Mouse (Mus musculus): ENCODE measurements at regions not wholly inside any gene's neighbourhood (a gene's known extent, or its start where the extent isn't known, plus 50 kb on each side); places are given as distances from the start of the nearest gene placed in this dataset.

- dilution Hi-C loops (cut with MboI; ENCODE audit: extremely low pct_ligation_motif_present, extremely low pct_unique_long_range_greater_than_20kb, low sequenced_read_pairs): no loop called here
- Histone ChIP-seq H3K27me3 (replicated peaks) (peaks cover 87% of the 10 kb centered on the region), H3K4me2 (ENCODE audit: insufficient read depth, low read depth, poor library complexity, severe bottlenecking) (no peak overlapping the region), H3K4me3 (replicated peaks in 1 of 3; ENCODE audit: low read depth in 2 of 3, low read length in 2 of 3, poor library complexity in 1 of 3) (no peak overlapping the region), H3K27ac (ENCODE audit: insufficient read depth, low read depth) (no peak overlapping the region), H3K79me2 (replicated peaks; ENCODE audit: control insufficient read depth, extremely low read depth, insufficient read depth, poor library complexity, severe bottlenecking) (no peaks in the 10 kb centered on the region), H3K36me3 (replicated peaks in 1 of 2; ENCODE audit: control insufficient read depth in 1 of 2, insufficient read depth in 1 of 2, low read length in 1 of 2) (no peaks in the 10 kb centered on the region), H3K4me1 (ENCODE audit: control insufficient read depth in 1 of 2, insufficient read depth in 2 of 2) (peaks cover 3 to 11% of the 10 kb centered on the region in 2 experiments; a peak in 2 of 4 replicates), H3K9me3 (replicated peaks; ENCODE audit: low read length) (peaks cover 3% of the 10 kb centered on the region), H3K9ac (ENCODE audit: insufficient read depth, low read depth) (no peak overlapping the region)
- no peak for DNase-seq (ENCODE audit: extremely low read depth)
- TF ChIP-seq SMC3 (IDR thresholded peaks at IDR 0.05; ENCODE audit: low read depth, low read length): no peak
- TF ChIP-seq ZKSCAN1 (IDR thresholded peaks at IDR 0.05; ENCODE audit: borderline replicate concordance, low read depth, low read length): no peak
- no peak for TF ChIP-seq E2F4 (IDR thresholded peaks at IDR 0.05; ENCODE audit: insufficient replicate concordance, low read depth, low read length)
- no peak for TF ChIP-seq MAX (IDR thresholded peaks at IDR 0.05; ENCODE audit: low read length)
- TF ChIP-seq NELFE (IDR thresholded peaks at IDR 0.05; ENCODE audit: low read depth, low read length): no peak
- no peak for TF ChIP-seq BHLHE40 (IDR thresholded peaks at IDR 0.05; ENCODE audit: low read depth, low read length)
- TF ChIP-seq CHD1 (IDR thresholded peaks at IDR 0.05; ENCODE audit: low read depth, low read length): no peak
- TF ChIP-seq POLR2A (IDR thresholded peaks at IDR 0.05; ENCODE audit: low read depth, low read length): no peak
- TF ChIP-seq RCOR1 (conservative IDR thresholded peaks at IDR 0.05; ENCODE audit: low read depth, low read length): no peak
- TF ChIP-seq ETS1 (conservative IDR thresholded peaks at IDR 0.05; ENCODE audit: low read depth, low read length): no peak
- TF ChIP-seq TCF12 (IDR thresholded peaks at IDR 0.05; ENCODE audit: low read depth, low read length): no peak
- TF ChIP-seq ZMIZ1 (IDR thresholded peaks at IDR 0.05; ENCODE audit: low read depth, low read length): no peak
- TF ChIP-seq USF2 (conservative IDR thresholded peaks at IDR 0.05; ENCODE audit: low read depth, low read length): no peak
- in situ Hi-C loops (cut with MboI; ENCODE audit: low pct_ligation_motif_present, low pct_unique_long_range_greater_than_20kb, low sequenced_read_pairs): no loop called here
These were observed 103.2 kb upstream of the Unc5b start for GRCm38 (mm10) chr10:60934297-60935286.

- no peaks in the 10 kb centered on the region for H3K36me3 ChIP-seq (replicated peaks in 1 of 2; ENCODE audit: control insufficient read depth in 1 of 2, insufficient read depth in 1 of 2, low read length in 1 of 2)
- H3K79me2 ChIP-seq (replicated peaks; ENCODE audit: control insufficient read depth, extremely low read depth, insufficient read depth, poor library complexity, severe bottlenecking): no peaks in the 10 kb centered on the region
- no peak overlapping the region for H3K9ac ChIP-seq (ENCODE audit: insufficient read depth, low read depth)
- no peak overlapping the region for H3K4me3 ChIP-seq (replicated peaks in 1 of 3; ENCODE audit: low read depth in 2 of 3, low read length in 2 of 3, poor library complexity in 1 of 3)
- H3K27ac ChIP-seq (ENCODE audit: insufficient read depth, low read depth): no peak overlapping the region
- TF ChIP-seq SMC3 (IDR thresholded peaks at IDR 0.05; ENCODE audit: low read depth, low read length): no peak
- TF ChIP-seq EP300 (IDR thresholded peaks at IDR 0.05; ENCODE audit: low read length): no peak
- TF ChIP-seq TCF12 (IDR thresholded peaks at IDR 0.05; ENCODE audit: low read depth, low read length): no peak
- no peak for TF ChIP-seq MAFK (IDR thresholded peaks at IDR 0.05; ENCODE audit: insufficient replicate concordance, low read length)
- no peak for TF ChIP-seq MEF2A (IDR thresholded peaks at IDR 0.05; ENCODE audit: borderline replicate concordance, low read depth, low read length)
- TF ChIP-seq MYC (IDR thresholded peaks at IDR 0.05; ENCODE audit: low read depth, low read length): no peak
- TF ChIP-seq MAZ (IDR thresholded peaks at IDR 0.05; ENCODE audit: low read depth, low read length): no peak
- no peak for TF ChIP-seq HCFC1 (IDR thresholded peaks at IDR 0.05; ENCODE audit: low read depth, low read length)
- no peak for TF ChIP-seq ETS1 (conservative IDR thresholded peaks at IDR 0.05; ENCODE audit: low read depth, low read length)
- no peak for TF ChIP-seq ZMIZ1 (IDR thresholded peaks at IDR 0.05; ENCODE audit: low read depth, low read length)
- TF ChIP-seq SIN3A (IDR thresholded peaks at IDR 0.05; ENCODE audit: low read length): no peak
- TF ChIP-seq MAX (IDR thresholded peaks at IDR 0.05; ENCODE audit: low read length): no peak
- no peak for TF ChIP-seq E2F4 (IDR thresholded peaks at IDR 0.05; ENCODE audit: insufficient replicate concordance, low read depth, low read length)
- no peak for TF ChIP-seq BHLHE40 (IDR thresholded peaks at IDR 0.05; ENCODE audit: low read depth, low read length)
- TF ChIP-seq POLR2A (IDR thresholded peaks at IDR 0.05; ENCODE audit: low read depth, low read length): no peak
- TF ChIP-seq JUN (IDR thresholded peaks at IDR 0.05; ENCODE audit: insufficient read depth, low read depth, low read length): no peak
- TF ChIP-seq RAD21 (IDR thresholded peaks at IDR 0.05; ENCODE audit: low read depth, low read length): no peak
- TF ChIP-seq JUND (conservative IDR thresholded peaks at IDR 0.05; ENCODE audit: low read depth, low read length): no peak
- TF ChIP-seq NRF1 (IDR thresholded peaks at IDR 0.05; ENCODE audit: low read depth, low read length): no peak
- no peak overlapping the region for H3K4me2 ChIP-seq (ENCODE audit: insufficient read depth, low read depth, poor library complexity, severe bottlenecking)
- DNase-seq (ENCODE audit: extremely low read depth): no peak
- H3K27me3 ChIP-seq (replicated peaks): peaks cover 87% of the 10 kb centered on the region
- H3K9me3 ChIP-seq (replicated peaks; ENCODE audit: low read length): peaks cover 3% of the 10 kb centered on the region
- peaks cover 3 to 11% of the 10 kb centered on the region in 2 experiments; a peak in 2 of 4 replicates for H3K4me1 ChIP-seq (ENCODE audit: control insufficient read depth in 1 of 2, insufficient read depth in 2 of 2)
- in situ Hi-C loops (cut with MboI; ENCODE audit: low pct_ligation_motif_present, low pct_unique_long_range_greater_than_20kb, low sequenced_read_pairs): no loop called here
- dilution Hi-C loops (cut with MboI; ENCODE audit: extremely low pct_ligation_motif_present, extremely low pct_unique_long_range_greater_than_20kb, low sequenced_read_pairs): no loop called here
These were observed 102.5 kb upstream of the Unc5b start for GRCm38 (mm10) chr10:60933891-60934290.

Measured in CH12.LX (cell line).